Mouse (Mus musculus): ENCODE results near the gene Adam1a. TPM values are rescaled to one million over a fixed set of nuclear protein-coding genes. Genes with fewer than 3 reads are reported as not detected.

Gene Adam1a
- polyA plus RNA-seq, 1 experiment, result 0.77 TPM

- TF ChIP-seq MYOD1 (IDR thresholded peaks at IDR 0.05; ENCODE audit: control insufficient read depth in 1 of 3, insufficient read length in 2 of 3, low read depth in 2 of 3) (no peak), REST (IDR thresholded peaks at IDR 0.05; ENCODE audit: insufficient read depth, insufficient read length) (no peak)
- Histone ChIP-seq H3K4me2 (ENCODE audit: low read depth) (no peak overlapping the region), H3ac (ENCODE audit: control insufficient read depth, insufficient read length) (no peak overlapping the region), H3K4me3 (no peak overlapping the region), H3K79me2 (ENCODE audit: control insufficient read depth, insufficient read depth) (no peaks in the 10 kb centered on the region), H3K27me3 (ENCODE audit: control insufficient read depth, insufficient read depth, insufficient read length) (no peaks in the 10 kb centered on the region), H3K36me3 (ENCODE audit: control insufficient read depth, insufficient read depth) (no peaks in the 10 kb centered on the region)
Observed at GRCm38 (mm10) chr5:121575867-121576266, 30.6 kb upstream of the Adam1a start.

- no peak for TF ChIP-seq TCF12 (IDR thresholded peaks at IDR 0.05; ENCODE audit: insufficient read depth, poor library complexity, severe bottlenecking)
- no peak for TF ChIP-seq SRF (IDR thresholded peaks at IDR 0.05; ENCODE audit: control insufficient read depth, insufficient read length, low read depth)
- TF ChIP-seq USF1 (IDR thresholded peaks at IDR 0.05; ENCODE audit: low read depth), result no peak
- no peak for TF ChIP-seq CEBPB (IDR thresholded peaks at IDR 0.05; ENCODE audit: insufficient read depth, poor library complexity, severe bottlenecking)
- no peak for TF ChIP-seq MYOD1 (IDR thresholded peaks at IDR 0.05; ENCODE audit: control insufficient read depth in 1 of 3, insufficient read length in 2 of 3, low read depth in 2 of 3)
- TF ChIP-seq REST (IDR thresholded peaks at IDR 0.05; ENCODE audit: insufficient read depth, insufficient read length), result no peak
- no peak for TF ChIP-seq E2F4 (IDR thresholded peaks at IDR 0.05; ENCODE audit: insufficient read depth)
- no peak for TF ChIP-seq MYOG (IDR thresholded peaks at IDR 0.05; ENCODE audit: control insufficient read depth in 1 of 3, insufficient read depth in 1 of 3, insufficient read length in 2 of 3, low read depth in 2 of 3)
- no peak for TF ChIP-seq POLR2AphosphoS2 (IDR thresholded peaks at IDR 0.05; ENCODE audit: insufficient read length, low read depth)
- TF ChIP-seq MAX (IDR thresholded peaks at IDR 0.05; ENCODE audit: low read depth), result no peak
- no peak for TF ChIP-seq TCF3 (IDR thresholded peaks at IDR 0.05; ENCODE audit: insufficient read length, low read depth)
- no peak for TF ChIP-seq POLR2A (IDR thresholded peaks at IDR 0.05; ENCODE audit: insufficient read length, low read depth)
- no peak overlapping the region for H3K4me3 ChIP-seq
- H3ac ChIP-seq (ENCODE audit: control insufficient read depth, insufficient read length), result no peak overlapping the region
- no peaks in the 10 kb centered on the region for H3K79me2 ChIP-seq (ENCODE audit: control insufficient read depth, insufficient read depth)
- H3K36me3 ChIP-seq (ENCODE audit: control insufficient read depth, insufficient read depth), result no peaks in the 10 kb centered on the region
- H3K27me3 ChIP-seq (ENCODE audit: control insufficient read depth, insufficient read depth, insufficient read length), result no peaks in the 10 kb centered on the region
- no peak overlapping the region for H3K4me2 ChIP-seq (ENCODE audit: low read depth)
Observed at GRCm38 (mm10) chr5:121574145-121574544, 28.9 kb upstream of the Adam1a start.

GRCm38 (mm10) chr5:121570787-121571186 is 25.5 kb upstream of the Adam1a start:
- Histone ChIP-seq H3K4me3 (no peak overlapping the region), H3K27me3 (ENCODE audit: control insufficient read depth, insufficient read depth, insufficient read length) (no peaks in the 10 kb centered on the region), H3K79me2 (ENCODE audit: control insufficient read depth, insufficient read depth) (no peaks in the 10 kb centered on the region), H3ac (ENCODE audit: control insufficient read depth, insufficient read length) (no peak overlapping the region), H3K36me3 (ENCODE audit: control insufficient read depth, insufficient read depth) (no peaks in the 10 kb centered on the region), H3K4me2 (ENCODE audit: low read depth) (no peak overlapping the region)
- TF ChIP-seq TCF3 (IDR thresholded peaks at IDR 0.05; ENCODE audit: insufficient read length, low read depth) (no peak), REST (IDR thresholded peaks at IDR 0.05; ENCODE audit: insufficient read depth, insufficient read length) (no peak), CEBPB (IDR thresholded peaks at IDR 0.05; ENCODE audit: insufficient read depth, poor library complexity, severe bottlenecking) (no peak), MYOG (IDR thresholded peaks at IDR 0.05; ENCODE audit: control insufficient read depth in 1 of 3, insufficient read depth in 1 of 3, insufficient read length in 2 of 3, low read depth in 2 of 3) (no peak), POLR2A (IDR thresholded peaks at IDR 0.05; ENCODE audit: insufficient read length, low read depth) (no peak), SRF (IDR thresholded peaks at IDR 0.05; ENCODE audit: control insufficient read depth, insufficient read length, low read depth) (no peak), E2F4 (IDR thresholded peaks at IDR 0.05; ENCODE audit: insufficient read depth) (no peak), USF1 (IDR thresholded peaks at IDR 0.05; ENCODE audit: low read depth) (no peak), MAX (IDR thresholded peaks at IDR 0.05; ENCODE audit: low read depth) (no peak), POLR2AphosphoS2 (IDR thresholded peaks at IDR 0.05; ENCODE audit: insufficient read length, low read depth) (no peak), MYOD1 (IDR thresholded peaks at IDR 0.05; ENCODE audit: control insufficient read depth in 1 of 3, insufficient read length in 2 of 3, low read depth in 2 of 3) (no peak), TCF12 (IDR thresholded peaks at IDR 0.05; ENCODE audit: insufficient read depth, poor library complexity, severe bottlenecking) (no peak)

- no peak overlapping the region for H3K4me2 ChIP-seq (ENCODE audit: low read depth)
- no peaks in the 10 kb centered on the region for H3K79me2 ChIP-seq (ENCODE audit: control insufficient read depth, insufficient read depth)
- no peak overlapping the region for H3K4me3 ChIP-seq
- TF ChIP-seq E2F4 (IDR thresholded peaks at IDR 0.05; ENCODE audit: insufficient read depth) (no peak), CEBPB (IDR thresholded peaks at IDR 0.05; ENCODE audit: insufficient read depth, poor library complexity, severe bottlenecking) (no peak), TCF12 (IDR thresholded peaks at IDR 0.05; ENCODE audit: insufficient read depth, poor library complexity, severe bottlenecking) (no peak), MYOG (IDR thresholded peaks at IDR 0.05; ENCODE audit: control insufficient read depth in 1 of 3, insufficient read depth in 1 of 3, insufficient read length in 2 of 3, low read depth in 2 of 3) (no peak), MYOD1 (IDR thresholded peaks at IDR 0.05; ENCODE audit: control insufficient read depth in 1 of 3, insufficient read length in 2 of 3, low read depth in 2 of 3) (no peak), POLR2A (IDR thresholded peaks at IDR 0.05; ENCODE audit: insufficient read length, low read depth) (no peak), USF1 (IDR thresholded peaks at IDR 0.05; ENCODE audit: low read depth) (no peak), MAX (IDR thresholded peaks at IDR 0.05; ENCODE audit: low read depth) (no peak), TCF3 (IDR thresholded peaks at IDR 0.05; ENCODE audit: insufficient read length, low read depth) (no peak), SRF (IDR thresholded peaks at IDR 0.05; ENCODE audit: control insufficient read depth, insufficient read length, low read depth) (no peak), POLR2AphosphoS2 (IDR thresholded peaks at IDR 0.05; ENCODE audit: insufficient read length, low read depth) (no peak), REST (IDR thresholded peaks at IDR 0.05; ENCODE audit: insufficient read depth, insufficient read length) (no peak)
- H3K36me3 ChIP-seq (ENCODE audit: control insufficient read depth, insufficient read depth), result no peaks in the 10 kb centered on the region
- no peaks in the 10 kb centered on the region for H3K27me3 ChIP-seq (ENCODE audit: control insufficient read depth, insufficient read depth, insufficient read length)
- H3ac ChIP-seq (ENCODE audit: control insufficient read depth, insufficient read length), result no peak overlapping the region
Observed at GRCm38 (mm10) chr5:121569881-121570420, 24.7 kb upstream of the Adam1a start.
